Mouse (Mus musculus) ES-Bruce4 (cell line): ENCODE results near the gene Kif5a.

Source experiments
- CTCF ChIP-seq: IDR thresholded peaks from one replicate; pipeline ENCODE4 v1.8.1; 2011; ENCODE audit warnings: low read depth, low read length
- POLR2A ChIP-seq: IDR thresholded peaks from one replicate; pipeline ENCODE4 v1.8.1; 2011; ENCODE audit warnings: low read length; ENCODE audit not compliant: insufficient read depth

DNA sequence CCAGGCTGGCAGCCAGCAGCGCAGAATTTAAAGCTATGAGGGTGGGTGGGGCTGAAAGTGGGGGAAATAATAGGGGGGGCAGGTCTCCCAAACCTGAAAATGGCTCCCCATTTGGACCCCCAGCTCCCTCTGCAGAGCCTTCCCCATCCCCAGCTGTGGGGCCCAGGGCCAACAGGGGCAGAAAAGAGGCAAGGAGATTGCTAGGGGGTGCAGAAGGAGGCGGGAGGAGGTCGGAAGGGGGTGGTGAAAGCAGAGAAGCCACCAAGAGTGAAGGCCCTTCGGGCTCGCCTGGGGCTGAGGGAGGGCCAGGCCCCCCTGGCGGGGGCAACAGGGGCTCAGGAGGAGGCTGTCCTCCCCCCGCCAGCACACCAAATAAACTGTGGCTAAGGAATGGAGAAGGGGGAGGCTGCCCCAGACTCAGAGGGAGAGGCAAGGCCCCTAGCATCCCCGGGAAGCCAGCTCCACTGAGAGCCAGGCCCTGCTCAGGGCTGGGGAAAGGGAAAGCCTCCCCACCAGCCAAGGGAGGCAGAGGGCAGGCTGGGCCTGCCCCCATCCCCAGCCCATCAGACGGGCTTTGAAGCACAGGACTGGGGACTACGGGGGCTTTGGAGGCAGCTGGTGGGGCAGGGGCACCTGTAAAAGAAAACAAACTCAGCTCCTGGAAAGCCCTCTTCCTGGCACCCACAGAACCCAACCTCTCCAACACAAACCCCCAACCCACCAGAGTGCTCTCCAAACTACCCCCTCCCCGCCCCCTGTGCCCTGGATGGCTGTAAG lies 21.8 kb upstream of the Kif5a start:
- no peak for TF ChIP-seq CTCF
- no peak for TF ChIP-seq POLR2A
